Mouse (Mus musculus) CD4-positive, CD25-positive, alpha-beta regulatory T cell, adult 2 months (primary cell): Measurements from ENCODE around the gene 4930524J08Rik.

ENCODE experiments used
- DNase-seq: peaks from one replicate; pipeline ENCODE4 v3.0.0-alpha.2; 2012; ENCODE audit warnings: low read depth, low spot score

The 4930524J08Rik gene

GRCm38 (mm10) chr5:99978699-99979442 lies at the start of gene 4930524J08Rik, which contains the start of gene Hnrnpd:
TSS of gene 4930524J08Rik (plus strand) at chr5:99979061.
TSS of gene Hnrnpd (minus strand) at chr5:99978938.
- DNase-seq, result peak; percentile 96

- no peak for DNase-seq
Measured at GRCm38 (mm10) chr5:99931910-99932309, 47.0 kb upstream of the 4930524J08Rik start.

- DNase-seq, result no peak
Measured at GRCm38 (mm10) chr5:99939440-99939839, 39.4 kb upstream of the 4930524J08Rik start.

DNA sequence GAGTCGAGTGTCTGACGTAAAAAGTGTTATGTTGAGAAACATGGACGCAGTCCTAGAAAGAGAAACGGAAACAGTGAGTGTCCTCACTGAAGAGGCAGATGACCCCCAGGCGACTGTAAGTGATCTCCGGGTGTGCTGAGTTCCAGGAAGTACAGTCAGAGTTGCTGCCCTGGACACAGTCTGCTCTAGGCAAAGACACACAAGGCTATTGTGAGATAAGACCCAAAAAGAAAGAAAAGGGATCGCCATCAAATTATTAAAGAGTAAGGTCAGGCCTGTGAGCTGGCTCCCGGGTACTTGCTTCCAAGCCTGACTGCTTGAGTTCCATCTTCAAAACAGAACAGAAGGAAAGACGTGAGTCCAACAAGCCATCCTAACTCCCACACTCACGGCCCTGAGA lies 37.6 kb upstream of the 4930524J08Rik start:
- no peak for DNase-seq

GRCm38 (mm10) chr5:99941776-99942502 lies 36.9 kb upstream of the 4930524J08Rik start:
- DNase-seq, result no peak

GRCm38 (mm10) chr5:99952513-99952912 lies 26.3 kb upstream of the 4930524J08Rik start:
- no peak for DNase-seq

- no peak for DNase-seq
Measured at GRCm38 (mm10) chr5:99953883-99954282, 25.0 kb upstream of the 4930524J08Rik start.

DNA sequence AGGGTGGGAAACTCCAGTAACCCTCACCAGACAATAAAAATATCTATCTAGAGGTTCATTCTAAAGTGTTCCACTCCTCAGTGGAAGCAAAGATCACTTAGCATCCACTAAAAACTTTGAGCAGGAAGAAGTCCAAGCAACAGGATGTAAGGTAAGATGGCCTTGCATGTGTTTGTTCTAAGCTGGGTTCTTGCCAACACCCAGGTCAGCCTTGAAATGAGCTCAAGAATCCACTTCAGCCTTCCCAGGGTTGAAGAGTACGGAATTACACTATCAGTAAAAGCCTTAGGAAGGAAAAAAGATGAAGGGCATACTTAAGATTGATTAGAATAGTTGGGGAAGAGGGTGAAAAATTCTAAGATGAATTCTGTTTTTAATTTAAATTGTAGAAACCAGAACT lies 20.2 kb upstream of the 4930524J08Rik start:
- no peak for DNase-seq

- DNase-seq, result no peak
Measured at GRCm38 (mm10) chr5:99959236-99959936, 19.5 kb upstream of the 4930524J08Rik start.

- DNase-seq, result no peak
Measured at GRCm38 (mm10) chr5:99959960-99960359, 18.9 kb upstream of the 4930524J08Rik start.

DNA sequence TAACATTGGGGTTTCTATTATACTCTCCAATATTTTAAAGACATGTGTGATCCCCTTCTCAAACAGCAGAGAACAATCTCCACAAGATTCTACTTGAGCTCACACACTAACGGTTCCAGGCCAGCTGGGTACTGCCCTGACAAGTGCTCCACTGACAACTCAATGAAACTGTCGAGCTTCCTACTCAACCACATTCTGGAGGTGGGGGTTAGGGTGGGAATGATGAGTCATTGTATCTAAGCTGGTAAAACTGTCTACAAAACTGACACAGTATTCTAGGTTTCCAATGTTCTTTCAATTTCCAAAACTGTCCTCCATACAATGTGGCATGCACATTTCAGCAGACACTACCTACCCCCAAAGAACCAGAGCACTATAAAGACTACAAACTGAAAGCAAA lies 4.9 kb upstream of the 4930524J08Rik start:
- peak; percentile 37 for DNase-seq

DNA sequence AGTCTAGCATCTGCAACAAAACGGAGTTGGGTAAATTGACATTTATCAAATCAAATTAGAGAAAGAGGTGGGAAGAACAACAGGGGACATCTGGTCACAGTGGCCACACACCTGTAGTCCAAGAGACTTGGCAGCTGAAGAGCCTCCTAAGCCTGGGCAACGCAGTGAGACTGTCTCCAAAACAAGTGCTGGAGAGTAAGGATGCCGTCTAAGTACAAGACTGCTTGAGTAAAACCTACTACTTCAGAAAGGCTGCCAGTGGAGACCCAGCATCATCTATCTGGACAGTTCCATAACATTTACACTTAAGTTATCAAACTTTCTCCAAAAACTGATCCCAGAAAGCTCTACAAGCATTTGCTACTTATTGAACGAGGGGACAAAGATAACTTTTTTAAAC lies 3.8 kb upstream of the 4930524J08Rik start:
- no peak for DNase-seq

DNA sequence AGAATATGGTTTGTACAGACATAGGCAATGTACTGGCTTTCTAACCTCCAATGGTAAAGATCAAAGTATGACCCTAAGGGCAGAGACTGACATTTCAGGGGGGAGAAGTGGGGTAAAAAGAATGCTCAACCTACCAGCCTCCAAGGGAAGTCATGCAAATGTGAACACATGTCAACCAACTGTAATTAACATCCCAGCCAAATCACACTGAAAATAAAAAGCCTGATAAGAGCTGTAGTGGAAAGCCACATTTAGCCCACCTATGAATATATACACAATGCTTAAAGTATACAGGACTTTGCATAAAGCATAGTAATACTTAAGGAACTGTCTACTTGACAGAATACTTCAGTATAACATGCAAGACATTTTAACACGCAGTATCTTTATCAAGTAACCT lies 3.1 kb upstream of the 4930524J08Rik start:
- no peak for DNase-seq

DNA sequence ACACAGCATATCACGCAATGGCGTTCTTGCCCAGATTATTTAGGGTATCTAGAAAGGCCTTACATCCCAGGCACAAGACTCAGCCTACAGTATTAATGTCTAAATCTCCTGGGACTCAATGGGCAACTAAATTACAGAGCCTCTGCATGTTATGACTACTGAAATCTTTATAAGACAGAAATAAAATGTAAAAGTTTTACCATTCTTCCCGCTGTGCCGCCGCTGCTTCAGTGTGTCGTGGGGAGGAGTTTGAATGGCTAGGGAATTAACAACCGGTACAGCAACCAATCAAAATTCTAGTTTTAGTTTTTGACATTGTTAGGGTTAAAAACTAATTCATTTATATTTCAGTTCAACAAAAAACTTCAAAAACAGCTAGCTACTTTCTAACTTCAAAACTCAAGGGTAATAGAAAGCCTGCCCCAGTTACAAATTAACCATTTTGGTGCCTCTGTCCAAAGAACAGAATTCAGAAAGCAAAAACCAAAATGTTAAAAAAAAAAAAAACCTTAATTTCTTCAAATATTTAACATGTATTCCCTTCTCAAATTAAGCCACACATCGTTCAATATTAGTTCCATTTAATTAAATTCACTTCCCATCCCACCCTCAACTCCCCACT lies 2.4 kb upstream of the 4930524J08Rik start:
- DNase-seq, result peak; percentile 18

GRCm38 (mm10) chr5:99977516-99978301 lies 1.2 kb upstream of the 4930524J08Rik start:
- peak; percentile 79 for DNase-seq

DNA sequence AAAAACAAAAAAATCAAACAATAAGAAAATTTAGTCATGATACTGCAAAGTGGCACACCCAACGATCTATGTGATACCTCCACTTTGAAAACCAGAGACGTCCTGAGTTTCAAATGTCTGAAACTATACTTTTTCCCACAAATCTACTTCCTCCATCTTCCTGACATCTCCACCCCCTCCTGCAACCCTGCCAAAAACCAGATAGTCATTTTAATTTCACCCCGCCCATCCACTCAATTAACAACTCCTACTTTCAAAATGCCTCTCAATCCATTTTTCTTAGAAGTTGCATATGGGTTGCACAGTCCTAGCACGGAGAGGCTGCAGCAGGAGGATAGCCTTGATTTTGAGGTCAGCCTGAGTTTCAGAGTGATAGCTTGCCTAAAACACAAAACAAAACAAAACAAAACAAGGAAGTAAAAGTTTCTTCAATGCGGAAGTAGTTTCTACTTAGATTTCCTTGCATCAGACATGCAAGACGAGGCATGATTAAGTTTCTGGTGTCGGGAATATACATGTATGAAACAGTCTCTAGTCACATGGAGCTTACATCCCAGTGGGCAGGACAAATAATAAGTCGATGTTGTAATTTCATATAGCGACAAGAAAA lies 4.7 kb downstream of the 4930524J08Rik start:
- no peak for DNase-seq

- no peak for DNase-seq
Measured at GRCm38 (mm10) chr5:99994166-99994565, 15.3 kb downstream of the 4930524J08Rik start.

DNA sequence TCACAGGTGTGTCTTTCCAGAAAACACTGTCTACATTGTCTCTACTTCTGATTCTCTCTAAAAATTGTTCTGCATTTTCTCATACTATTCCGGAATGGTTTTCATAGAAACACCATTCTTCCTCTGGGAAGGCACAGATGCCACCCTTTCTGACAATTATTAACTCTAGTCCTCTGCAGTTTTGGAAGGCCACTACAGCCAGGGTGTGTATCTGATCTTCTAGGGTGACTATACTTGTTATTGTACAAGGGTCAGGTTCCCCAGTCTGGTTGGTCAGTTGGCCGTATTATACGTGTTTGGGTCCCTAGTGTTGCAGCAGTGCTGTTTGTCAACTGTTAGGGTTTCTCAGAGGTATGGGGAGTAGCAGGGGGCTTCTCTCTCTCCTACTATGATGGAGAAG lies 15.8 kb downstream of the 4930524J08Rik start:
- no peak for DNase-seq

DNA sequence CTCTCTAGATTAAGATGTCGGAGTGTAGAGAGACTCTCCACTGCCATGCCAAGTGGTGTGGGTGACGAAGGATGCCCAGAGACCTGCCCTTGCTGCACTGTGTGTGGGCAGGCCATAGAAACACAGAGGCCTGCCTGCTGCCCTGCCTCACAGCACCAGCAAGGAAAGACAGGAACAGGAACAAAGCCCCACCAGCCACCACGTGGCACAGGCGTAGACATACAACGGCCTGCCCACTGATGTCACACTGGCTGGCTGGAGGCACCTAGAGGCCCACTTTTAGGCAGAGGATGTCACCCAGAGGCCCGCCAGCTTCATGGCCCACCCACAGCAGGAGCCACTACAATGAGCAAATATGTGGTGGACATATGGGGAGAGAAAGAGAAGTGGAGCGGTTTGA lies 21.2 kb downstream of the 4930524J08Rik start:
- DNase-seq, result no peak

- no peak for DNase-seq
Measured at GRCm38 (mm10) chr5:100000500-100000899, 21.6 kb downstream of the 4930524J08Rik start.

- no peak for DNase-seq
Measured at GRCm38 (mm10) chr5:100003895-100004294, 25.0 kb downstream of the 4930524J08Rik start.
